Mouse (Mus musculus): ENCODE measurements around the gene Plekhg6. TPM values are rescaled to one million over a fixed set of nuclear protein-coding genes. Genes with fewer than 3 reads are reported as not detected.

The Plekhg6 gene
- total RNA-seq, 2 experiments from 2014 or later, result not detected

DNA sequence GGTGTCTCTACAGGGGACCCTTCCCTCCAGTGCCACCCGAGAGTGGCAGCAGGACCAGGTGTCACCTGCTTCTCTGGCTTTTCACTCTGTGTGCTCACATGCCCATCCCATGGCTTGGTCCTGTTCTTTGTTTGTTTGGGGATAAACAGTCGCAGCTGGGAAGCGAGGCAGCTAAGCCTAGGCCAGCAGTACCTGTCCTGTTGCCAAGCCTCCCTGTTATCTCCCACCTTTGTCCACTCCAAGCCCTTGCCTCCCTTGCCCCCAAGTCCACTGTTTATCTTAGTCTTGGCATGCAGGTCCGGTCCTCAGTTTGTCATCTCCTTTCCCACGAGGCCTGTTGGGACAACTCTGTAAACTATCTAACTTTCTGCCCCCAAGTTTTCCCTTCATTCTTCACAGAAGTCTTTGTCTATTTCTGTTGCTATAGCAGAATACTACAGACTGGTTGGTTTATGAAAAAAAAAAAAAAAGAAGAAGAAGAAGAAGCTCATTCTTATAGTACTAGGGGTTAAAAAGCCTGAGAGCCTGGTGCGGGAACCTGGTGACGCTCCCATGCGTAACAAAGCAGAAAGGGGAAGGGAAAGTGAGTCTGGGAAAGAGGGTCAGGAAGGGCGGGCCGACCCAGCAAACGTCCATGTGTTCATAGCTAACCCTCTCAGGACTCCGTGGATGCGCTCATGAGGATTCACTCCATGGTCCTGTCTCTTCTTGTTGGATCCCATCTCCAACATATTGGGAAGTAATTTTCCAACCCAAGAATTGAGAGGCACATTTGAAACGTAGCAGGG, 47.3 kb downstream of the Plekhg6 start:
- peak; percentile 79 for ATAC-seq (replicated peaks; ENCODE audit: poor library complexity)

DNA sequence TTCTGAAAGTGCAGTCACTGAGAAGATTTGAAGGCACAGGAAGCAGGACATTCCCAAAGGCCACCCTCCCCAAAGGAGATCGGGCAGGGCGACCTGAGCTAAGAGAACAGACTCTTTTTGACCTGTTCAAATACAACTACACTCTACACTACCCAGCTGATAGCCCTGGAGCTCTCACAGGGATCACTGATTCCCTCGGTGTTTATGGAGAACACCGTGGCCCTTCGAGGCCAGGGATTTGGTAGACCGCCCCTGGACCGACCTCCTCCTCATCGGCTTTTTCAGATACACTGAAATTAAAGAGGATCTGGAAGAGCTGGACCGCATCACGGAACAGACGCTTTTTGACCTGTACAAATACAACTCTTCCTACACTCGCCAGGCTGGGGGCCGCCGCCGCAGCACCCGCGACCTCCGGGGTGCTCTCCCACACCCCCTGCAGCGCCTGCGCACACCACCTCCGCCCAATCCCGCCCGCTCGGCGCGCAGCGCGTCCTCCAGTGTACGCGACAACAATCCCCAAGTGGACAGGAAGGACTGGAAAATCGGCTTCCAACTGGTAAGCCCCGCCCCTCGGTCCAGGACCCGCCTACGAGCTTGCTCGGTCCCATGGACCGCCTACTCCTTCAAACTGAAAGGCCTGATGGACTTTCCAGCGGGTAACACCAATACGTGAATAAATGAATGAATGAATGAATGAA, 49.8 kb downstream of the Plekhg6 start:
- peak; percentile 72 for ATAC-seq (replicated peaks; ENCODE audit: poor library complexity)

DNA sequence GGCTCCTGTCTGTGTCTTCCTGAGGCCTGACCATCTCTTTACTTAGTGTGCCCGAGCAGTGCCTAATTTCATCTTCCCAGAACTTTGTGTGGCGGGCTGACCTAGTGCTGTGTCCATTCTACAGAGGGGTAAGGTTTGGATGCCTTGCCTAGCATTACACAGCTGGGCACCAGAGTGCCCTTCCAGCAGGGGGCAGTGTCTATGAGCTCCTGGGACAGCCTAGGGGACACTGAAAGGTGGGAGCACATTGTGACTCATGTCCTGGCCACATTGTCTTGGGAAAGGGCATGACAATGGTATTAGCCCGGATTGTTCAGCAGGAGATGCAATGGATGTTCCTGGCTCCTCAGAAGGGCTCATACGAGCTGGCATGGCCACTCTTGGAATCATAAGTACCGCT, 52.4 kb downstream of the Plekhg6 start:
- ATAC-seq (replicated peaks; ENCODE audit: poor library complexity), result peak; percentile 70

DNA sequence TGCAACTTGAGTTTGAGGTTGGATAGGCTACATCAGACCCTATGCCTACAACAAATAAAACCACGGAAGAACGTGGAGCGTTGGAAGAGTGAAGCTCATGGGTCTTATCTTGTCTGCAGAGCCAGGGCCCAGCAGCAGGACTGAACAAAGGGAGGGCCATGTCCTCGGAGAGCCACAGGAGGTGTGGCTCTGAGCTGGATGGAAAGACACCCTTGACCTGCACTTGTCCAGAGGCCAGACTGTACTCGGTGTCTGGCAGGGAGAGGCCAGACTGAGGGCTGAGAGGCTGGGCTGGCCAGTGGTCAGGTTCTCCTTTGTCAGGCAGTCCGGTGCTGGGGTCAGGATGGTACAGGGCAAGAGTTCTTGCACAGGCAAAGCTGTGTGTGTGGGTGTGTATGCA, 55.3 kb downstream of the Plekhg6 start:
- no peak for ATAC-seq (replicated peaks; ENCODE audit: poor library complexity)

DNA sequence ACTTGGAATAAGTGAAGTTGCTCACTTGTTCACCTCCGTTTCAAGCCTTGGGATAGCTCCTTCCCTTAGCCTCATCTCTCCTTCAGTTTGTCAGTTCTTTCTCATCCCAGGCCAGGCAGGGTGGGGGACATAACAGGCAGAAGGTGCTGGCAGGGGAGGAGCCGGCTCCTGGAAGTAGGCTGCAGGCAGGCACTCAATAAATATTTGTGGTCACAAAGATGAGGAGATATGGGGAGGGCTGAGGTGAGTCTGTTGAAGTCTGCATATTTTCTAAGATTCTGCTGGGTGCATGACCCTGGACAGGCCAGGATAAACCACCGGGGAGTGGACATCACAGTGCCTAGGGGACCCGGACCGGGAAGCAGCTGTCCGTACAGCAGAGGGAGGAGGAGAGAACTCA, 57.0 kb downstream of the Plekhg6 start:
- ATAC-seq (replicated peaks; ENCODE audit: poor library complexity), result no peak

DNA sequence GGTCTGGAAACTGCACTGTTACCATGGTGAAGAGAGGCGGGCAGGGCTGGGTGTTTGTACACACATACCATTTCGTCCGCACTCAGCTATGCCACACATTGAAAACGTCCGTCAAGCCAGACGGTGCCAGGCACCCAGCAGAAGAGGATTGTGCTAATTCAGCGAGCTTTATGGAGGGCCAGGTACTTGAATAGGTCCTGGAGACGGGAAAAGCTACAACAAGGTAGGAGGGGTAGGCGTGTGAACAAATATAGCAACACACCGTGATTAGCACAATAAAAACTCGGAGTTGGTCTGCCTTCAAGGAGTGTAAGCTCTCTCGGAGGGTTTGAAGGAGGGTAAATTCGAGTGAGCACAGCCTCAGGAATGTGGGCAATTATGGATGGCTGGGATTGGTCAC, 57.8 kb downstream of the Plekhg6 start:
- ATAC-seq (replicated peaks; ENCODE audit: poor library complexity), result no peak

DNA sequence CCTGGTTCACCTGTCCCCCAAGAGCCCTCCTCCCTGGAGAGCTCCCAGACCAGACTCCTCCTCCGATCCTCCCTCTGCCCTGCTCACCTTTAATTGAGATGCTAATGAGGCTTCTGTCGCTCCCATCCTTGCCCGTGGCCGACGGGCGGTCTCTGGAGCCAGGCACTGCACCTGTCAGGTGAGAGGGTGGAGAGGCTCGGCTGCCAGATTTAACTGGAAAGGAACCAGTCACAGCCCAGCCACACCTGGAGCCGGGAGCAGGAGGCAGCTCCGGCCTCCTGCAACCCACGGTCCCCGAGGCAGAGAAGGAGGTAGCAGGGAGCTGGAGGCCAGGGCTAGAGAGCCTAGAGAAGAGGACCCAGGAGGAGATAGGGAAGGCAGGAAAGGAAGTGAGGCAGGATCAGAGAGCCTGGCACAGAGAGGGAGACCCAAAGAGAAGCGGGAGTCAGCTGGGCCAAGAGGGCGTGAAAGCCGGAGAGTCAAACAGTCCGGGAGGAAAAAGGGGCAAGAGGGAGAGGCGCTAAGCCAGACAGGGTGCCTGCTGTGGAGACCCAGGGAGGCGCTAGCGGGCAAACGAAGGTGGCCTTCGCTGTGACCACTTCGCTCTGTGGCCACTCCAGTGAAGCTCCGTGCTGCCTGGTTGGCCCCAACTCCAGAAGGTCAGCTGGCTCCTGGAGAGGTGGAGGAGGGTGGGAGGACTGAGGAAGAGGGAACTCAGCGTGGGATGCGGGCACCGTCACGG, 59.3 kb downstream of the Plekhg6 start:
- no peak for ATAC-seq (replicated peaks; ENCODE audit: poor library complexity)

DNA sequence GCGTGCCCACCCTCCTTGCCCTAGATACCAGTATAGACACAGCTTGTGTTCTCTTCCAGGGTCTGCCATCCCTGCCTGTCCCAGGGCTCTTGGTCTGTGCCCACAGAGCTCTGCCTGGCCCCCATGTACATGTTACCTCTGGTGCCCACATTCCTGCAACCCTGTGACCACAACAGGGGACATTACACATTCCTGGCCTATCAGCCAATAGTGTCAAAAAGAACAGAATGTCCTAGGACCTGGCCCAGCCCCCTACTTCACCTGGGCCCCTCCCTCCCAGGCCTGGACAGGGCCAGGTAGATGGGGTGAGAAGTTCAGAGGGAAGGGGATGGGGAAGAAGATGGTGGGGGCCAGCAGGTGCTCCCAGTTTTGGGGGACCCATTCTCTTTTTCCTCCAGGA, 60.3 kb downstream of the Plekhg6 start, which contains the start of gene Scnn1a:
TSS of gene Scnn1a (plus strand) at position 337 of the 400 bp plus-strand sequence.
- no peak for ATAC-seq (replicated peaks; ENCODE audit: poor library complexity)

DNA sequence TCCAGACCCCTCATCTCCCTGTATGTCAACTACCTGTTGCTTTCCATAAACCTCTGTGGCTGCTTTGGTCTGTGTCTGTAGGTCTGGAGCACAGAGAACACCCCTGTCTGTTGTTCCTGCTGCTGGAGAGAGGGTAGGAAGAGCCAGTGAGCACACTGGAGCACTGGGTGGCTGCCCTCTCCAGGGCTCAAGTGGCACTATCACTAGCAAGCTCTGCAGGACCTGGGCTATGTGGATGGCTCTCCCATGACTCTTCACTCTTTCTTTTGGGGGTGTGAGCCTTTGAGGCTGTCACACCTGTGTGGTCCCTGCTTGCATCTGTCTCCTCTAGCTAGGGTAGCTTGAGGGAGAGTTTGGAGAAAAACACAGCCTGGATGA, 60.7 kb downstream of the Plekhg6 start:
- ATAC-seq (replicated peaks; ENCODE audit: poor library complexity), result 0 out of 2 replicates have a peak, but pooled peaks have one; percentile 20

DNA sequence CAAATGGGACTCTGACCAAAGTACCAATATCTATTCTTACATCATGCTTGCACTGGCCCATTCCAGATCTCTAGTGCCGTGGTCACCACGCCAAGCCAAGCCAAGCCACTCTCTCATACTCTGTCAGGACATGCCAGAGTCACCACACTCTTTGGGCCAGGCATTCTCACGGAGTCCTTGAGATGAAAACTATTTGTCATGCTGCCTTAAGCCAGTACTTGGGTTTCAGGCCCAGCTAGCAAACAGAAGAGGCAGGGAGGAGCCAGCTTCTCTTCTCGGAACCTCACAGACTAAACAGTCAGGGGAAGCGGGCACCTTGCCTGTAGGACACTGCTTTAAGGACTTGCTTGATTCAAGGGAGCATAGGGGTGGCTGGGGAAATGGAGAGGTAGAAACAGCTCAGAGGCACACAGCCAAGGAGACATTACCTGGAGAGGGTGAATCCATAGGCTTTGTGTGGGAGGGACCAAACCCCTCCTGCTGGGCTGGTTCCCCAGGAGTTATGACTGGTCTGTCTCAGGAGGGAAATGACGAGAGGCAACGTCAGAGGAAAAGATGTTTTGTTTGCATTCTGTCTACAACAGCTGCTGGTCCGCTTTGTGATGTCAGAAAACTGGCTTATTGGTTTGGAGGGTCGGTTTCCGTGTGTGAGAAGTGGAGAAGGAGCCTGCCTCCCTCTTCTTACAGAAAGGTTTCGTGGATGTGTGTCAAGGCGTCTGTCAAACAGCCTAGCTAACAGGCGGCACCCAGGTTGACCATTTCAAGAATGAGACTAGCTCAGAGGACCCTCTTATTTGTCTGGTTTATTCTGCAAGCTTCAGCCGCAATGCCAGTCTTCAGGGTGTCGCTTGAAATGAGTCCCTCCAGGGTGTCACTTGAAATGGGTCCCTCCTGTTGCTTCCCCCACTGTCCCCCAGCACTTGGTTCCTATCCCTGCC, 61.3 kb downstream of the Plekhg6 start:
- no peak for ATAC-seq (replicated peaks; ENCODE audit: poor library complexity)

DNA sequence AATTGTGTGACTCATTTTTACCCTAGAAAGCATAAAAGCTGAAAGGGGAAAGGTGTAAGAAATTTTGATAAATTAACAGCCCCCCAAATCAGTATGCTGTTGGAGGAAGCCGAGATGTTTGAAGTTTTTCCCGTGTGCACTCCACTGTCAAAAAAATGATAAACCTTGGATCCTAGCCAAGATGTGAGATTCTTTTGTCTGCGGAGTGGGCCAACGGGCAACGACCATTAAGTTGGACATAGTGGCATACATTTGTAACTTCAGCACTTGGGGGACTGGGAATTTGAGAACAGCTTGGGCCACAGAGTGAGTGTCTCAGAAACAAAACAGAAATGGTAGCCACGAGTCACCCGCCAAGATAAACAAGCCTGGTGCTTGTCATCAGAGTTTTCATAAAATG, 63.5 kb downstream of the Plekhg6 start:
- no peak for ATAC-seq (replicated peaks; ENCODE audit: poor library complexity)

DNA sequence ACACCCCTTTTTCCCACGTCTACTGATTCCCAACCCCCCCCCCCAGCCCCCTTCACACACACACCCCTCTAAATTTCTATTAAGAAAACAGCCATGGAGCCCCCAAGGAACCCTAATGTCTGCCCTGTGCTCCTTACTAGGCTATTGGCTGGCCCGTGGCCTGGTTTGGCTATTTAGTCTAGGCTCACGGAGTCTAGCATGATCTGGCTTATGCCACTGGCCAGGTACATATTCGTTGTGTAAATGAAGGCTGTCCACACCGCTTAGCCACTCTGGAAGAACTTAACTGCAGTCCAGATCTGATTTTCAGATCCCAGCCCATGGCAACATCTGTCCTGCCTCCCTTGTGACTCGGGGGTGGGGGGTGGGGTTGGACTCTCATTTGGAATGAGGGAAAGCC, 65.8 kb downstream of the Plekhg6 start:
- no peak for ATAC-seq (replicated peaks; ENCODE audit: poor library complexity)

DNA sequence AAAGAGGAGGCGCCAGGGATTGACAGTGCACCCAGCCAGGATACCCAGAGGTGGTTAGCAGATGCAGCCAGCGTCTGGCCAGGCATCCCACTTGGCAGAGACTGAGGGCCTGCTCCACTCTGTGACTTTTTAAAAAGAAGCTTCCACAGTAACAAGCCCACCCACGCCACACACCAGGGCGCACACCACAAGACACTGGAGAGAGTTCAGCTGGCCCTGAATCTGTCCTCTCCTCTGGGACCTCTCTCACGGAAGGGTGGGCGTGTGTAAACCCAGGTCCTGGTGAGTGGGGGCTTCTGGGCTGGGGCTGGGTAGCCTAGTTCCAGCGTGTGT, 66.4 kb downstream of the Plekhg6 start:
- ATAC-seq (replicated peaks; ENCODE audit: poor library complexity), result peak; percentile 27

DNA sequence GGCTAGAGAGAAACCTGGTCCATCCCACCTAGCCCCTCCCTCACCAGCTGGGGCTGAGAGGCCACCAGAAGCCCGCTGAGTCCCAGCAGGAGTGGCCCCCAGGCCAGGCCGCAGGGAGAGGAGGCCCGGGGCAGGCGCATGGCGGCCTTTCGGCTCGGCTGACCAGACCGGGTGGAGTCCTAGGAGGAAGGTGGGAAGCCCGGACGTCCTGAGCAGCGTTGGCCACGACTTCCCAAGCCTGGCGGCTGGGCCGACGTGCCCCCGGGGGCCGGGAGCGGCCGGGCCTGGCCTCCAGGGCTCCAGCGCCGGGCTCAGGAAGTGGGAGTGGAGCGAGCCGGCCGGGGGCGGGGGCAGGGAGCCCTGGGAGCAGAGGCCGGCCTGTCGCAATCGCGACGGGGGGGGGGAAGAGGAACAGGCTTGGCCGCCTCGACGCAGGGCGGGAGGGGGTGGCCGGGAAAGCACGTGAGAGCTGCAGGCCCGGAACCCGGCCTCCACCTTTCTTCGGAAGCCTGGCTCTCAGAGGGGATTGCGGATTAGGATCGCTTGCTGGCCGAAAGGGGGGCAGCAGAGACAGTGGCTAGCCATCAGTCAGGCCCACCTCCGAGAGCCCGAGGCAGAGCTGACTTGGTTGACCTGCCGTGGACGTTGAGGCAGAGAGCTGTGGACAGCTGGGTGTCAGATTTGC, 66.9 kb downstream of the Plekhg6 start, which contains the start of gene Ltbr:
TSS of gene Ltbr (minus strand) at position 340 of the 685 bp plus-strand sequence.
- ATAC-seq (replicated peaks; ENCODE audit: poor library complexity), result peak; percentile 95

Other genes with a start within 250 kb of the Plekhg6 start
- gene Nop2, start 248.9 kb downstream of the Plekhg6 start, total RNA-seq (2015), result 42.8 and 43.7 TPM in 2 replicates
- gene Nop2, start 248.9 kb downstream of the Plekhg6 start, total RNA-seq (2017), result 82.3 and 83.8 TPM in 2 replicates
- gene Iffo1, start 235.6 kb downstream of the Plekhg6 start, total RNA-seq (2015), result 14.3 and 18.1 TPM in 2 replicates
- 14.2 and 15.7 TPM in 2 replicates for gene Iffo1, start 235.6 kb downstream of the Plekhg6 start, total RNA-seq (2017)
- gene Gapdh, start 214.3 kb downstream of the Plekhg6 start, total RNA-seq (2015), result 3,979 and 4,068 TPM in 2 replicates
- gene Gapdh, start 214.3 kb downstream of the Plekhg6 start, total RNA-seq (2017), result 1,418 and 1,569 TPM in 2 replicates
- gene Ncapd2, start 189.1 kb downstream of the Plekhg6 start, total RNA-seq (2015), result 205 and 228 TPM in 2 replicates
- 207 and 256 TPM in 2 replicates for gene Ncapd2, start 189.1 kb downstream of the Plekhg6 start, total RNA-seq (2017)
- 144 and 171 TPM in 2 replicates for gene Mrpl51, start 189.0 kb downstream of the Plekhg6 start, total RNA-seq (2015)
- gene Mrpl51, start 189.0 kb downstream of the Plekhg6 start, total RNA-seq (2017), result 128 and 156 TPM in 2 replicates
- 10.1 and 15.5 TPM in 2 replicates for gene Vamp1, start 165.2 kb downstream of the Plekhg6 start, total RNA-seq (2015)
- gene Vamp1, start 165.2 kb downstream of the Plekhg6 start, total RNA-seq (2017), result 6.2 and 9.1 TPM in 2 replicates
- 5.2 and 7.4 TPM in 2 replicates for gene Tapbpl, start 148.9 kb downstream of the Plekhg6 start, total RNA-seq (2015)
- gene Tapbpl, start 148.9 kb downstream of the Plekhg6 start, total RNA-seq (2017), result 16.2 and 18.6 TPM in 2 replicates
- 44.7 and 60.2 TPM in 2 replicates for gene Cd27, start 143.8 kb downstream of the Plekhg6 start, total RNA-seq (2015)
- 28.9 and 41.9 TPM in 2 replicates for gene Cd27, start 143.8 kb downstream of the Plekhg6 start, total RNA-seq (2017)
- gene Tuba3a, start 94.8 kb downstream of the Plekhg6 start, total RNA-seq (2015), result not detected in 2 replicates
- not detected in 2 replicates for gene Tuba3a, start 94.8 kb downstream of the Plekhg6 start, total RNA-seq (2017)
- gene Ltbr, start 66.9 kb downstream of the Plekhg6 start, total RNA-seq (2015), result 17.5 and 18.7 TPM in 2 replicates
- gene Ltbr, start 66.9 kb downstream of the Plekhg6 start, total RNA-seq (2017), result 28.2 and 43.7 TPM in 2 replicates
- 21.8 and 22.9 TPM in 2 replicates for gene Scnn1a, start 60.1 kb downstream of the Plekhg6 start, total RNA-seq (2015)
- gene Scnn1a, start 60.1 kb downstream of the Plekhg6 start, total RNA-seq (2017), result 0.75 and 1.7 TPM in 2 replicates
- gene Tnfrsf1a, start 31.4 kb downstream of the Plekhg6 start, total RNA-seq (2015), result 56.9 and 61.8 TPM in 2 replicates
- gene Tnfrsf1a, start 31.4 kb downstream of the Plekhg6 start, total RNA-seq (2017), result 56.6 and 57.1 TPM in 2 replicates
- 41.0 and 50.9 TPM in 2 replicates for gene Cd9, start 114.0 kb upstream of the Plekhg6 start, total RNA-seq (2015)
- 31.0 and 38.7 TPM in 2 replicates for gene Cd9, start 114.0 kb upstream of the Plekhg6 start, total RNA-seq (2017)
- gene Vwf, start 166.0 kb upstream of the Plekhg6 start, total RNA-seq (2015), result 2.4 and 2.6 TPM in 2 replicates
- gene Vwf, start 166.0 kb upstream of the Plekhg6 start, total RNA-seq (2017), result 0.08 and 0.47 TPM in 2 replicates